Mouse (Mus musculus) gastrocnemius, adult 2 months (tissue): ENCODE measurements around the gene Mrpl43. TPM values are rescaled to one million over a fixed set of nuclear protein-coding genes. Genes with fewer than 3 reads are reported as not detected.

Source experiments
- DNase-seq: peaks from one replicate; pipeline ENCODE4 v3.0.0; 2022
- H3K27ac ChIP-seq: fragments of 200-600 bp; 2 replicates; pipeline ENCODE4 v1.8.1; 2022; ENCODE audit warnings: mild to moderate bottlenecking
- H3K4me3 ChIP-seq: fragments of 200-600 bp; 2 replicates; pipeline ENCODE4 v1.8.1; 2022; ENCODE audit warnings: mild to moderate bottlenecking, moderate library complexity
- CTCF ChIP-seq: fragments of 200-600 bp; IDR thresholded peaks from 2 replicates; pipeline ENCODE4 v1.8.1; 2022; ENCODE audit warnings: antibody characterized with exemption, mild to moderate bottlenecking, moderate library complexity
- intact Hi-C: fragments of 180-260 bp; cut with DNase I; formaldehyde crosslinking; loops from one replicate; pipeline ENCODE4 v1.15.1; 2025
- total RNA-seq, 2 experiments: library from RNA; stranded (reverse); gene quantifications; 2 replicates each; pipeline ENCODE4 v1.2.3; 2021

Gene Mrpl43
- total RNA-seq, 2 experiments from 2014 or later: 31.0 to 42.5 TPM

DNA sequence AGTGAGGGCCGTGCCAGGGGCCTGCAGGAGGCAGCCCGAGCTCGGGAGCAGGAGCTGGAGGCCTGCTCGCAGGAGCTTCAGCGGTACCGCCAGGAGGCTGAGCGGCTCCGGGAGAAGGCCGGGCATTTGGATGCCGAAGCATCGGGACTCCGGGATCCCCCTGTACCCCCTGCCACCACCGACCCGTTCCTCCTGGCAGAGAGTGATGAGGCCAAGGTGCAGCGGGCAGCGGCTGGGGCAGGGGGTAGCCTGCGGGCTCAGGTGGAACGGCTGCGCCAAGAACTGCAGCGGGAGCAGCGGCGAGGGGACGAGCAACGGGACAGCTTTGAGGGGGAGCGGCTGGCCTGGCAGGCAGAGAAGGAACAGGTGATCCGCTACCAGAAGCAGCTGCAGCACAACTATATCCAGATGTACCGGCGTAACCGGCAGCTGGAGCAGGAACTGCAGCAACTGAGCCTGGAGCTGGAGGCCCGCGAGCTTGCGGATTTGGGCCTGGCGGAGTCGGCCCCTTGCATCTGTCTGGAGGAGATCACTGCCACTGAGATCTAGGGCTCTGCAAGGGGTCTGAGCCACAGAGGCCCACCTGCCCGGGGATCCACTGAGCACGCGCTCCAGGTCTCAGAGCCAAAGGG lies 19.8 kb upstream of the Mrpl43 start:
- DNase-seq: peak; percentile 48
- Histone ChIP-seq H3K4me3 (no peak overlapping the region), H3K27ac (peak overlapping the region; percentile 86)
- intact Hi-C loops: no loop called here
- no peak for TF ChIP-seq CTCF

DNA sequence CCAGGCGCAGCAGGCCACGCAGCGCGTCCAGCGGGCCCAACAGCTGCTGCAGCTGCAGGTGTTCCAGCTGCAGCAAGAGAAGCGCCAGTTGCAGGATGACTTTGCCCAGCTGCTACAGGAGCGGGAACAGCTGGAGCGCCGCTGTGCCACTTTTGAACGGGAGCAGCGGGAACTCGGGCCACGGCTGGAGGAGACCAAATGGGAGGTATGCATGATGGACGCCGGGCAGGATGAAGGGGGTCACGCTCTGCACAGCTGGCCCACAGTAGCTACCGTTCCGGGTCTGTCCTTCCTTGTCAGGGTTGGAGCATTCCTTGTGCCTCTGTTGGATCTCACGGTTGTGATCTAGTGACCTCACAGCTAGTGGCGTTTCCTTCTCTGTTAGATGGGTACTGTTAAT lies 18.5 kb upstream of the Mrpl43 start:
- peak; percentile 42 for DNase-seq
- TF ChIP-seq CTCF: no peak
- Histone ChIP-seq H3K27ac (peak overlapping the region; percentile 43; the same call in 1 of the 2 replicates), H3K4me3 (no peak overlapping the region)
- intact Hi-C loops: no loop called here

DNA sequence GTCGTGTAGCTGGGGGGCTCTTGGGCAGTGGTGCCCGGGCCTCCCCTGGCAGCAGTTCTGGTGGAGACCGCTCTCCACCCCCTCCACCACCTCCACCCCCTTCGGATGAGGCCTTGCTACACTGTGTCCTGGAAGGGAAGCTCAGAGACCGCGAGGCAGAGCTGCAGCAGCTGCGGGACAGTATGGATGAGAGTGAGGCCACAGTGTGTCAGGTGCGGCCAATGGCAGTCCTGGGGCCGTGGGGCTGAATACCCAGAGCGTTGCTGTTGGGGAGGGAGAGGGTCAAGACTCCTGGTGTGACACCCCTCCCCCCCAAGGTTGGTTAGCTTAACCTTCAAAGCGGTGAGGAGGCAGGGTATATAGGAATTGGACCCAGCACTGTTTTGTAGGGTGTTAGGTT lies 17.8 kb upstream of the Mrpl43 start:
- H3K4me3 ChIP-seq: no peak overlapping the region
- intact Hi-C loops: no loop called here
- peak; percentile 45 for DNase-seq
- H3K27ac ChIP-seq: peak overlapping the region; percentile 51
- TF ChIP-seq CTCF: no peak

DNA sequence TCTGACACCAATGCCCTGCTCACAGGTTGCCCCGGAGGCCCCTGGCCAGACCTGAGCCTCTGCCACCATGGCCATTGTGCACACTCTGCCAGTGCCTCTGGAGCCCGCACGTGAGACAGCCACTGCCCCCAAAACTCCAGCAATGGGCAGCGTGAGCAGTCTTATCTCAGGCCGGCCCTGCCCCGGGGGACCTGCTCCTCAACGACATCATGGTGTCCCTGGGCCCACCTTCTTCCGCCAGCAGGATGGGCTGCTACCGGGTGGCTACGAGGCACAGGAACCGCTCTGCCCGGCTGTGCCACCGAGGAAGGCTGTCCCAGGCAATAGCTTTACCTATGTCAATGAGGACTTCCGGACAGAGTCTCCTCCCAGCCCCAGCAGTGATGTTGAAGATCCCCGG lies 15.1 kb upstream of the Mrpl43 start:
- peak; percentile 31 for DNase-seq
- peak overlapping the region; percentile 94 for H3K27ac ChIP-seq
- TF ChIP-seq CTCF: no peak
- H3K4me3 ChIP-seq: peak overlapping the region; percentile 80
- intact Hi-C loops: no loop called here

DNA sequence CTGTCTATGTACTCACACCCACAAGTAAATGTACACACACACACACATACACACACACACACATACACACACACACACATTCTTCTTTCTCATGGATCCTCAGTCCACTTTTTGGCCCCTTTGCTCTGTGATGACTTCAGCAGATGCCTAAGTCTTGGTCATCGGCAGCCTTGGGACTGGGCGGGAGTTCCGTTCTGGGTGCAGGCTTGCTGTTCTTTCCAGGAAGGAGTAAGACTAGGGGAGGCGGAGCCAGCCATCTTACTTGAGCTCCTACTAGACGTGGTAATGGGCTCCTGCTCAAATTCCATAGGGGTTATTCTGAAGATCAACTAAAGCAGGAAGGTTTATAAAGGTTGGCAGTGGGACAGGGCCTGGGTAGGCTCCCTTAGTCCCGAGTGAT lies 14.1 kb upstream of the Mrpl43 start:
- TF ChIP-seq CTCF: no peak
- DNase-seq: peak; percentile 85
- H3K27ac ChIP-seq: peak overlapping the region; percentile 94
- peak overlapping the region; percentile 80 for H3K4me3 ChIP-seq
- intact Hi-C loops: no loop called here

DNA sequence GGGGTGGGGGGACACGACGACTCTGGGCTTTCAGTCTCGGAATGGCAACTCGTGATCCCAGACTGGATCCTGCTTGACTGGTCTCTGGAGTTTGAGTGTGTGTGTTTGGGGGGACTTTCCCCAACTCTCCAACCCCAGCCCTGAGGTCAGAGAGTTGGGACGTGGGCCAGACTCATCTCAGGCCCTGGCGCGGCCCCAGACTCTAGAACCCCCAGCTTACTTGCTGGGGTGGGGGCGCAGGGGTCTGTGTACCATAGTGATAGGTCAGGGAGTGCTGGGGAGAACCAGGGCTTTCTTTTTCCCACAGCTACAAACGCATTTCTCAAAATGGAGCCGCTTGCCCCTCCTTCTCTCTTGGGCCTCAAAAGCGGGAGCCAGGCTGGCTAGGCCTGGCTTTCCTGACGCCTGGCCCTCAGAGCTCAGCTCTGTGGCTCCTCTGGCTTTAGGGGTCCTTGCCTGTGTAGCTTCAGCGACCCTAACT lies 12.1 kb upstream of the Mrpl43 start:
- intact Hi-C loops: no loop called here

DNA sequence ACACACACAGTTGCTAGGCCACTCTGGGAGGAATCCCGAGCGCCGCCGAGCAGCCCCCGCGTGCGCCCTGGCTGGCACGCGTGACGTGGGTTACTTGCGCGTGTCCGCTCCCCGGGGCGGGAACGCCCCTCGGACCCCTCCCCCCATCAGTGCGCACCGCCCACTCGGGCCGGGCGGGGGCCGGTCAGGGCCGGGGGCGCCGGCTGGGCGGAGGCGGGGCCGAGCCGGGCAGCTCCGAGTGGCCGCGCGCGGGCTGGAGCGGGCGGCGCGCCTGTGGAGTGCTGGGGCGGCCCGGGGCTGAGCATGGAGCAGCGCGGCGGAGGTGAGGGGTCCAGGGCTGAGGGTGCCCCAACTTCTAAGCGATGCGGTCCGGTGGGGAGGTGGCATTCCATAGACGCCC lies 11.7 kb upstream of the Mrpl43 start:
- no peak for TF ChIP-seq CTCF
- peak overlapping the region; percentile 94 for H3K27ac ChIP-seq
- DNase-seq: peak; percentile 94
- H3K4me3 ChIP-seq: peak overlapping the region; percentile 80
- intact Hi-C loops: loop anchor here (2.0 kb wide), 1 partner anchor 41 kb away; no protein-coding TSS in a partner anchor

More for the DNA sequence above, 12.1 kb upstream of the Mrpl43 start:
- Histone ChIP-seq H3K27ac (peak overlapping the region; percentile 94), H3K4me3 (peak overlapping the region; percentile 80)
- TF ChIP-seq CTCF: no peak
- DNase-seq: peak; percentile 60

DNA sequence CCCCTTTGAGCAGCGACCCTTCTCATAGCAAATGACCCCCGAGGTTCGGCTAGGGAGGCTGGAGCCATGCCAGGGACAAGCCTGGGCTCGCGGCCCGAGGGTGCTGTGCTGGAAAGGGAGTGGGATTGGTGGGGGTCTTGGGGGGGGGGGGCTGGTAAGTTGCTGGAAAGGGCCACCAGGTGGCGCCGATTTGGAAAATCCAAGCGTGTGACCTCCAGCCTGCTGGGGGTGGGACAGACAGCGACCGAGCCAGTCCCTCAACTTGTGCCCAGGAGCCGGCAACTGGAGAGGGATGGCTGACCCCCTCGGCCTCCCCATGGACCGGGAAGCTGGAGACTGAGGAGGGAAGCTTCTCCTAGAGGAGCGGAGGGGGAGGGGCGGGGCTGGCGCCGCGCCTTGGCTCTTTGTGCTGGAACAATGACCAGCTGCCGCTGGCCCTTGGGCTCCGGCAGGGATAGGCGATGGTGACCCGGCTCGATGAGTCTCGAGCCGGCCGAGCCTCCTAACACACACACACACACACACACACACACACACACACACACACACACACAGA lies 11.1 kb upstream of the Mrpl43 start:
- H3K4me3 ChIP-seq: peak overlapping the region; percentile 80
- TF ChIP-seq CTCF: peak; percentile 71
- DNase-seq: peak; percentile 91
- intact Hi-C loops: loop anchor here (2.0 kb wide), 1 partner anchor 42 kb away; no protein-coding TSS in a partner anchor
- peak overlapping the region; percentile 94 for H3K27ac ChIP-seq

DNA sequence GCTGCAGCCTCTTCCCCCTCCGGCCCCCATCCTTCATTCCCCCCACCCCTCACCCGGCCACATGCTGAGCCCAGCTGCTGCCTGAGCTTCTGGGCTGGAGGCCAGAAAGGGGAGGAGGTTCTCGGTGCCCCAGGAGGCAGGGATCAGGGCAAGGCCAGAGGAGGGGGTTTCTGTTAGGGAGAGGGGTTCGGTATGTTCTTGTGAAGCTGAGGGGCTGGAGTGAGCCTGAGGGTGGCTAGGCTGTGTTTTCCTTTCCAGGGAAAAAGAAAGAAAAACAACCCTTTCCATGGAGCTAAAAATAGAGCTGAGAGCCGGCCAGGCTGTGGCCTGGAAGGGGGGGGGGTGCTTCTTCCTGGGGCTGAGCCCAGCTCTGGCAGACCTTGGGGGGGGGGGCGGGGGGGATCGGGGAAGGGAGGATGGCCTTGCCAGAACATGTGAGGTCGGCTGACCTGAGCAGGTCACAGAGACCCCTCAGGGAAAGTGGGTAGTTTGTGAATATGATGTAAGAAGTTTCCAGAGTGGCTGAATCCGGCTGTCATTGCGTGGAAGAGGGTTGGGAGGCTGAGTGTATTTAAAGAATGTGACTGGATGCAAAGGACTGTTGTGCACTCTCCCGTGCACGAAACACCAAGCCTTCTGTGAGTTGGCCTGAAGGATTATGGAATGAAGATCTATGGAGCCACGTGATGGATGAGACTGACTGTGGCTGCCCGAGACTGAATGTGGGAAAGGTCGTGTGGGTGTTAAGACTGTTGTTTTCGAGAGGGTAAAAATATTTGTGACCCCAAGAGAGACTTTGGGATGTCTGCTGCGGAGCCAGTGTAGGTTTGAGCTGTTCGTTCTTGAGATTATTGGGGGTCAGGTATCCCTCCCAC lies 10.3 kb upstream of the Mrpl43 start:
- no peak for TF ChIP-seq CTCF
- intact Hi-C loops: loop anchor here (2.0 kb wide), 1 partner anchor 42 kb away; no protein-coding TSS in a partner anchor
- DNase-seq: peak; percentile 94
- H3K4me3 ChIP-seq: peak overlapping the region; percentile 80
- H3K27ac ChIP-seq: peak overlapping the region; percentile 94

DNA sequence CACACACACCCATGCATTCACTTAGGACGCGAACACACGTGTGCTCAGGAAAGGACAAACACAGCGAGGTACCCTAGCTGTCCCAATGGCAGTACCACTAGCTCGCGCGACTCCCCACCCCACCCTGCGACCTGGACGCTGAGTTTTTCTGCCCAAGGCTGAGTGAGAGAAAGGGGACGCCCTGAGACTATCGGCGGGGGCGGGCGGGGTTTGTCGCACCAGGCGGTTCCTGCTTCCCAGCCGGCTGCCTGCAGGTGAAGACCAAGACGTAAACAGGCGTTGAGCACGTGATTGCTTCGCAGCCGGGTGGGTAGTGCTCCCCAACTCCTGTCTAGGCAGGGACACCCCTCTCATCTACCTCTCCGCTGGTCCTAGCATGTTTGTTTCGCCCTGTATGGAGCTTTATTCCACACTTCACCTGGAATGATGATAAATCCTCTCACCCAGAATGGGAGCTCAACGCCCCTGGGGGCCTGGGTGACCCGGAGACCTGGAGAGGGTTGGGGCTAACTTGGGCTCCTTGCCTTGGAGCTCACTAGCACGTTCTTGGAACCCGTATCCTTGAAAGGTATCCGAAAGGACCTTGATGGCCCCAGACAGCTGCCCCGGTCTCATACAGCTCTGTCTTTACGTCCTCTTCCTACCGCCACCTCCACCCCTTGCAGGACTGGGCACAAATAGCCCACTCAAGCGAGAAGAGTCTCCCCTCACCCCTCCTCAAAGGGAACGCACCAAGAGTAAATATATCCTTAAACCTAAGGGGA lies 9.5 kb upstream of the Mrpl43 start:
- no peak for TF ChIP-seq CTCF
- Histone ChIP-seq H3K4me3 (peak overlapping the region; percentile 80), H3K27ac (peak overlapping the region; percentile 94)
- DNase-seq: peak; percentile 87
- intact Hi-C loops: loop anchor here (2.0 kb wide), 1 partner anchor 43 kb away; no protein-coding TSS in a partner anchor

DNA sequence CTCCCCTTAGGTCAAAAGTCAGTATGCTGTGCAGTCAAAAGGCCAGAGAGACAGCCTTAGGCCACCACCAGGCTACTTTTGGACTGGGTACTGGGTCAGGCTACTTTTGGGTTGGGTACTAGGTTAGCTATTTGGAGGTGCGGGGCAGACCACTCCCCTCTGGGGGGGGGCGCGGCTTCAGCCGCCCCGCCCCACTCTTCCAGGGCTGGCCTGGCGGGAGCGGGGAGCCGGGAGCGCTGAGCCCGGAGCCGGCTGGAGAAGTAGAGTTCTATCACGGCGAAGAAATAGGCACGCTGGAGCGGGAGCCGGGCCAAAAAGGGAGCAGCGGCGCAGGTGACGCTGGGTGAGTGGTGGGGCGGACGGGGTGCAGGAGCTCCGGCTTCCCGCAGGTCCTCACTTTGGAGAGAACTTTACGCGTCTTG lies 8.8 kb upstream of the Mrpl43 start:
- peak; percentile 89 for DNase-seq
- Histone ChIP-seq H3K27ac (peak overlapping the region; percentile 94), H3K4me3 (peak overlapping the region; percentile 80)
- intact Hi-C loops: no loop called here
- no peak for TF ChIP-seq CTCF

DNA sequence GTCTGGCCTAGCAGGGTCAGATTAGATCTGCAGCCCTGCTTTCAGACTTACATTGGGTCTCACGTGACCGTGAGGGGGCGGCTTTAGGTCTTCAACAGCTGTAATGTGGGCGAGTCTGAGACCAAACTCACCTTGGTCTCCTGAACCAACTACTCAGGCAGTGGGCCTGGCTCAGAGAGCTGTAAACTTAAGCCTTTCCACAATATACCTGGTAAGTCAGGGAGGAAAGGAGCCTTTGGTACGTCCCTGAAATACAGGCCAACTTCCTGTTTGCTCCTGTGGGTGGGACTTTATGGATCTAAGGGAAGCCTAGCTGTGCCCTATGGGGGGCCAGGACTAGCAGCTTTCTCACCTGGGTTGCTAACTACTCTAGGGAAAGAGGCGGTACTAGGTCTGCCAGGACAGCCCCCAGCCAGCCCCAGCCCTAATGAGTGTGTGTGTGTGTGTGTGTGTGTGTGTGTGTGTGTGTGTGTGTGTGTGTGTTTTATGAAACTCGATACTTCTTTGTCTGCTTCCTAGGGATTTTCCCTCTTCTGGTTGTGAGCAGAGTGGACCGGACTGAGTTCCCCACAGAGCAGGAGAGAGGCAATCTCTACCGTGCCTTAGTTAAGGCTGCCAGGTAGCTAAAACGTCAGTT lies 8.2 kb upstream of the Mrpl43 start, which contains the start of gene Lzts2:
Gene Lzts2, plus strand, starts transcription at position 80 of the 637 bp plus-strand sequence.
- intact Hi-C loops: no loop called here
- H3K4me3 ChIP-seq: peak within 1 kb of the TSS; percentile 80
- DNase-seq: no peak
- H3K27ac ChIP-seq: peak within 1 kb of the TSS; percentile 94
- no peak for TF ChIP-seq CTCF
